Mouse (Mus musculus) neural tube, embryonic 13.5 days (tissue): ENCODE measurements at regions not wholly inside any gene's neighbourhood (a gene's known extent, or its start where the extent isn't known, plus 50 kb on each side); places are given as distances from the start of the nearest gene placed in this dataset.

Experiments used
- ATAC-seq: fragments of 200-750 bp; cut with Nextera tagmentation; 2 replicates; pipeline ENCODE4 v1.8.0; 2017; ENCODE audit warnings: low read depth, mild to moderate bottlenecking, moderate TSS enrichment, moderate library complexity
- H3K27ac ChIP-seq: fragments of 300-500 bp; sonication (generic); replicated peaks from 2 replicates; pipeline ENCODE4 v1.5.1; 2015; ENCODE audit warnings: moderate library complexity, mild to moderate bottlenecking, inconsistent platforms
- H3K27me3 ChIP-seq: fragments of 300-500 bp; sonication (generic); 2 replicates; pipeline ENCODE4 v1.6.1; 2015; ENCODE audit warnings: mild to moderate bottlenecking, inconsistent platforms
- H3K36me3 ChIP-seq: fragments of 300-500 bp; sonication (generic); 2 replicates; pipeline ENCODE4 v1.6.1; 2015; ENCODE audit warnings: mild to moderate bottlenecking, inconsistent platforms
- H3K4me1 ChIP-seq: fragments of 300-500 bp; sonication (generic); replicated peaks from 2 replicates; pipeline ENCODE4 v1.6.1; 2015; ENCODE audit warnings: inconsistent platforms
- H3K4me2 ChIP-seq: fragments of 300-500 bp; sonication (generic); 2 replicates; pipeline ENCODE4 v1.6.1; 2015; ENCODE audit warnings: inconsistent platforms, mild to moderate bottlenecking, moderate library complexity
- H3K4me3 ChIP-seq: fragments of 300-500 bp; sonication (generic); 2 replicates; pipeline ENCODE4 v1.5.1; 2015; ENCODE audit warnings: mild to moderate bottlenecking, inconsistent platforms
- H3K9ac ChIP-seq: fragments of 300-500 bp; sonication (generic); 2 replicates; pipeline ENCODE4 v1.6.1; 2015; ENCODE audit warnings: moderate library complexity, mild to moderate bottlenecking, inconsistent platforms
- H3K9me3 ChIP-seq: fragments of 300-500 bp; sonication (generic); 2 replicates; pipeline ENCODE4 v1.6.1; 2016; ENCODE audit warnings: inconsistent platforms
- WGBS: fragments of 180-500 bp; shearing (Covaris S2); methylation state at CpG from one replicate; pipeline ENCODE4 v1.1.7; 2015; 5-methylcytosine and 5-hydroxymethylcytosine counted together

GRCm38 (mm10) chr6:51009526-51010340, 355.5 kb upstream of the Npvf start:
- Histone ChIP-seq H3K4me3 (no peak overlapping the region), H3K36me3 (no peaks in the 10 kb centered on the region), H3K9me3 (no peaks in the 10 kb centered on the region), H3K27me3 (no peaks in the 10 kb centered on the region), H3K9ac (no peak overlapping the region), H3K27ac (no peak overlapping the region), H3K4me1 (peaks cover 15% of the 10 kb centered on the region), H3K4me2 (no peak overlapping the region)
- ATAC-seq = no peak
- WGBS = 67% methylated on average over 14 of the region's 14 CpGs

- Histone ChIP-seq H3K4me1 (peaks cover 13% of the 10 kb centered on the region), H3K4me3 (no peak overlapping the region), H3K27ac (no peak overlapping the region), H3K36me3 (no peaks in the 10 kb centered on the region), H3K4me2 (no peak overlapping the region), H3K9ac (no peak overlapping the region), H3K9me3 (no peaks in the 10 kb centered on the region), H3K27me3 (no peaks in the 10 kb centered on the region)
- ATAC-seq = no peak
- 88% methylated on average over 1 of the region's 1 CpGs for WGBS
These were observed 356.3 kb upstream of the Npvf start for GRCm38 (mm10) chr6:51010536-51010935.

GRCm38 (mm10) chr6:51012086-51012830, 358.0 kb upstream of the Npvf start:
- H3K4me3 ChIP-seq = no peak overlapping the region
- H3K27me3 ChIP-seq = no peaks in the 10 kb centered on the region
- no peak for ATAC-seq
- no peak overlapping the region for H3K9ac ChIP-seq
- H3K4me2 ChIP-seq = no peak overlapping the region
- H3K27ac ChIP-seq = no peak overlapping the region
- H3K36me3 ChIP-seq = no peaks in the 10 kb centered on the region
- 82% methylated on average over 15 of the region's 15 CpGs for WGBS
- no peaks in the 10 kb centered on the region for H3K9me3 ChIP-seq
- peaks cover 14% of the 10 kb centered on the region for H3K4me1 ChIP-seq

- no peak overlapping the region for H3K4me3 ChIP-seq
- WGBS = 54% methylated on average over 2 of the region's 2 CpGs
- no peak overlapping the region for H3K27ac ChIP-seq
- H3K4me1 ChIP-seq = peaks cover 10% of the 10 kb centered on the region; the same call in 1 of the 2 replicates
- H3K9me3 ChIP-seq = no peaks in the 10 kb centered on the region
- no peaks in the 10 kb centered on the region for H3K36me3 ChIP-seq
- H3K4me2 ChIP-seq = no peak overlapping the region
- H3K9ac ChIP-seq = no peak overlapping the region
- no peaks in the 10 kb centered on the region for H3K27me3 ChIP-seq
- no peak for ATAC-seq
These were observed 361.5 kb upstream of the Npvf start for GRCm38 (mm10) chr6:51015735-51016134.

GRCm38 (mm10) chr6:51016441-51017070, 362.3 kb upstream of the Npvf start:
- Histone ChIP-seq H3K27me3 (no peaks in the 10 kb centered on the region), H3K4me1 (peaks cover 10% of the 10 kb centered on the region; the same call in 1 of the 2 replicates), H3K4me2 (no peak overlapping the region), H3K36me3 (no peaks in the 10 kb centered on the region), H3K9me3 (no peaks in the 10 kb centered on the region), H3K9ac (no peak overlapping the region), H3K4me3 (no peak overlapping the region), H3K27ac (0 out of 2 replicates have a peak overlapping the region, but pooled peaks have one; percentile 10)
- WGBS = 58% methylated on average over 5 of the region's 5 CpGs
- no peak for ATAC-seq

- Histone ChIP-seq H3K9me3 (no peaks in the 10 kb centered on the region), H3K9ac (no peak overlapping the region), H3K36me3 (no peaks in the 10 kb centered on the region), H3K4me2 (no peak overlapping the region), H3K4me1 (peaks cover 10% of the 10 kb centered on the region; the same call in 1 of the 2 replicates), H3K4me3 (no peak overlapping the region), H3K27me3 (no peaks in the 10 kb centered on the region), H3K27ac (no peak overlapping the region)
- no peak for ATAC-seq
- WGBS = 83% methylated on average over 9 of the region's 9 CpGs
These were observed 363.2 kb upstream of the Npvf start for GRCm38 (mm10) chr6:51017260-51017999.

- WGBS = 84% methylated on average over 6 of the region's 6 CpGs
- H3K4me1 ChIP-seq = peaks cover 10% of the 10 kb centered on the region; the same call in 1 of the 2 replicates
These were observed 367.0 kb upstream of the Npvf start for GRCm38 (mm10) chr6:51021206-51021605.

GRCm38 (mm10) chr6:51023361-51023760, 369.1 kb upstream of the Npvf start:
- no peaks in the 10 kb centered on the region for H3K9me3 ChIP-seq
- no peaks in the 10 kb centered on the region for H3K36me3 ChIP-seq
- no peak for ATAC-seq
- no peak overlapping the region for H3K4me2 ChIP-seq
- no peaks in the 10 kb centered on the region for H3K4me1 ChIP-seq
- H3K9ac ChIP-seq = no peak overlapping the region
- no peak overlapping the region for H3K27ac ChIP-seq
- no peak overlapping the region for H3K4me3 ChIP-seq
- 93% methylated on average over 6 of the region's 6 CpGs for WGBS
- H3K27me3 ChIP-seq = no peaks in the 10 kb centered on the region

More at GRCm38 (mm10) chr6:51021206-51021605, 367.0 kb upstream of the Npvf start:
- Histone ChIP-seq H3K9ac (no peak overlapping the region), H3K4me2 (no peak overlapping the region), H3K27ac (no peak overlapping the region), H3K27me3 (no peaks in the 10 kb centered on the region), H3K4me3 (no peak overlapping the region), H3K36me3 (no peaks in the 10 kb centered on the region), H3K9me3 (no peaks in the 10 kb centered on the region)
- ATAC-seq = no peak

- H3K4me2 ChIP-seq = no peak overlapping the region
- no peaks in the 10 kb centered on the region for H3K9me3 ChIP-seq
- 88% methylated on average over 3 of the region's 3 CpGs for WGBS
- H3K27ac ChIP-seq = no peak overlapping the region
- ATAC-seq = no peak
- no peaks in the 10 kb centered on the region for H3K27me3 ChIP-seq
- no peaks in the 10 kb centered on the region for H3K36me3 ChIP-seq
- H3K4me1 ChIP-seq = no peaks in the 10 kb centered on the region
- no peak overlapping the region for H3K9ac ChIP-seq
- H3K4me3 ChIP-seq = no peak overlapping the region
These were observed 370.5 kb upstream of the Npvf start for GRCm38 (mm10) chr6:51024756-51025155.

- Histone ChIP-seq H3K9me3 (no peaks in the 10 kb centered on the region), H3K27ac (no peak overlapping the region), H3K4me2 (no peak overlapping the region), H3K27me3 (no peaks in the 10 kb centered on the region), H3K36me3 (no peaks in the 10 kb centered on the region), H3K9ac (no peak overlapping the region), H3K4me1 (no peaks in the 10 kb centered on the region), H3K4me3 (no peak overlapping the region)
- ATAC-seq = no peak
- 71% methylated on average over 3 of the region's 3 CpGs for WGBS
These were observed 371.2 kb upstream of the Npvf start for GRCm38 (mm10) chr6:51025411-51025810.

GRCm38 (mm10) chr6:51027296-51027695, 373.1 kb upstream of the Npvf start:
- H3K4me1 ChIP-seq = no peaks in the 10 kb centered on the region
- H3K4me2 ChIP-seq = no peak overlapping the region
- H3K27ac ChIP-seq = no peak overlapping the region
- H3K9me3 ChIP-seq = no peaks in the 10 kb centered on the region
- no peak overlapping the region for H3K4me3 ChIP-seq
- no peak for ATAC-seq
- no peaks in the 10 kb centered on the region for H3K27me3 ChIP-seq
- no peak overlapping the region for H3K9ac ChIP-seq
- no peaks in the 10 kb centered on the region for H3K36me3 ChIP-seq
- WGBS = 73% methylated on average over 2 of the region's 2 CpGs
